In genomic region chr5:124715135-124715534, GRCm38 (mm10) we compare ENCODE assay signal across 12 mouse cellular contexts. TPM values are rescaled to one million over a fixed set of nuclear protein-coding genes. Genes with fewer than 3 reads are reported as not detected.
A peak's percentile ranks its signal among the peaks of the same experiment; 100 is the strongest.
DNase-seq lines count a peak whose midpoint lies in the region; ATAC-seq and TF ChIP-seq lines count a peak whose summit lies in the region.
"Had no signal": no experiment of that assay in that cellular context is flagged by ENCODE, and none has a peak within 500 bp of the region (broad histone marks: within the 10 kb centered on the region; RNA-seq: fewer than 3 reads in every experiment).

No protein-coding gene starts in this region.

- H3K9me3 ChIP-seq in hindbrain, postnatal 0 days (ENCODE audit: low read length), result no peaks in the 10 kb centered on the region
- no peaks in the 10 kb centered on the region for H3K9me3 ChIP-seq in forebrain, embryonic 11.5 days (ENCODE audit: control insufficient read depth, low read length)
- H3K9me3 ChIP-seq: embryonic facial prominence, embryonic 15.5 days; intestine, embryonic 15.5 days; limb, embryonic 12.5 days had no signal

- intact Hi-C loops in heart, postnatal 36 days (cut with DNase I), result no loop called here

- no peak overlapping the region for H3K4me2 ChIP-seq in hindbrain, postnatal 0 days (ENCODE audit: low read depth, low read length)
- H3K4me2 ChIP-seq in forebrain, embryonic 11.5 days (ENCODE audit: low read depth, low read length, severe bottlenecking), result no peak overlapping the region
- H3K4me2 ChIP-seq: embryonic facial prominence, embryonic 15.5 days; intestine, embryonic 15.5 days; limb, embryonic 12.5 days had no signal

- no peaks in the 10 kb centered on the region for H3K27me3 ChIP-seq in hindbrain, postnatal 0 days (ENCODE audit: insufficient read depth, low read length)
- H3K27me3 ChIP-seq in forebrain, embryonic 11.5 days (ENCODE audit: control insufficient read depth, insufficient read depth, low read length), result no peaks in the 10 kb centered on the region
- H3K27me3 ChIP-seq: embryonic facial prominence, embryonic 15.5 days; intestine, embryonic 15.5 days; limb, embryonic 12.5 days had no signal

- H3K9ac ChIP-seq in hindbrain, postnatal 0 days (replicated peaks; ENCODE audit: low read length), result no peak overlapping the region
- no peak overlapping the region for H3K9ac ChIP-seq in forebrain, embryonic 11.5 days (ENCODE audit: low read length)
- H3K9ac ChIP-seq: embryonic facial prominence, embryonic 15.5 days; intestine, embryonic 15.5 days; limb, embryonic 12.5 days had no signal

- no peak for TF ChIP-seq CTCF in hindbrain, postnatal 0 days (IDR thresholded peaks at IDR 0.05; ENCODE audit: low read depth)

- ATAC-seq in hindbrain, postnatal 0 days, result no peak
- no peak for ATAC-seq in forebrain, embryonic 11.5 days (replicated peaks; ENCODE audit: low FRiP score)
- ATAC-seq: intestine, embryonic 15.5 days had no signal

- no peaks in the 10 kb centered on the region for H3K4me1 ChIP-seq in hindbrain, postnatal 0 days (ENCODE audit: insufficient read depth, low read length)
- H3K4me1 ChIP-seq in forebrain, embryonic 11.5 days (replicated peaks; ENCODE audit: control insufficient read depth, insufficient read depth, low read length), result no peaks in the 10 kb centered on the region
- H3K4me1 ChIP-seq: embryonic facial prominence, embryonic 15.5 days; intestine, embryonic 15.5 days; limb, embryonic 12.5 days had no signal

- 90% methylated on average over 8 of the region's 8 CpGs for WGBS in hindbrain, postnatal 0 days
- WGBS in forebrain, embryonic 11.5 days, result 94% methylated on average over 8 of the region's 8 CpGs

- H3K36me3 ChIP-seq in hindbrain, postnatal 0 days (ENCODE audit: insufficient read depth, low read length), result peaks cover 75% of the 10 kb centered on the region
- H3K36me3 ChIP-seq in forebrain, embryonic 11.5 days (ENCODE audit: control insufficient read depth, insufficient read depth, low read length), result peaks cover 7% of the 10 kb centered on the region; the same call in 1 of the 2 replicates

- no peak overlapping the region for H3K4me3 ChIP-seq in hindbrain, postnatal 0 days (ENCODE audit: low read length)
- H3K4me3 ChIP-seq in forebrain, embryonic 11.5 days (ENCODE audit: low read depth, low read length), result no peak overlapping the region
- H3K4me3 ChIP-seq: embryonic facial prominence, embryonic 15.5 days; intestine, embryonic 15.5 days; limb, embryonic 12.5 days had no signal

- DNase-seq in spleen, postnatal 36 days (ENCODE audit: low spot score in 2 of 2), result peak; percentile 8 to 23
- no peak for DNase-seq in spleen, postnatal 10 days (ENCODE audit: low spot score in 2 of 2)
- DNase-seq in heart, postnatal 36 days, result peak; percentile 18 to 28
- peak; percentile 68 to 75 for DNase-seq in kidney, postnatal 4 days
- DNase-seq in hindbrain, postnatal 0 days (ENCODE audit: low spot score), result no peak
- DNase-seq in frontal cortex, adult 2 months (ENCODE audit: extremely low spot score in 1 of 2, low spot score in 1 of 2), result no peak
- DNase-seq in forebrain, embryonic 11.5 days (ENCODE audit: low spot score), result no peak
- DNase-seq: cerebellum, adult 11 months; midbrain, embryonic 14.5 days had no signal

- no peak overlapping the region for H3K27ac ChIP-seq in hindbrain, postnatal 0 days
- no peak overlapping the region for H3K27ac ChIP-seq in forebrain, embryonic 11.5 days (ENCODE audit: low read depth, low read length)
- H3K27ac ChIP-seq: embryonic facial prominence, embryonic 15.5 days; intestine, embryonic 15.5 days; limb, embryonic 12.5 days had no signal

RNA-seq across cellular contexts. Expression of gene Dnah10, which starts 9.8 kb away (rescaled TPM):
- under 1 TPM in 1 of 2 experiments, not detected in 1; 0.06 TPM for total RNA-seq in heart, postnatal 36 days (2021)
- total RNA-seq in hindbrain, postnatal 0 days (2014; rRNA removed), result 0.47 and 3.0 TPM in 2 replicates
- 0.11 and 0.31 TPM in 2 replicates for polyA plus RNA-seq in hindbrain, postnatal 0 days (2015; fragmentation: Nextera tagmentation; extraction: Ambion mirVana)
- 0.26 and 0.38 TPM in 2 replicates for polyA plus RNA-seq in frontal cortex, adult 2 months (2012; rRNA removed)
- 0.07 and 0.12 TPM in 2 replicates for polyA plus RNA-seq in forebrain, embryonic 11.5 days (2014; fragmentation: Nextera tagmentation; extraction: Ambion mirVana)

Comparison
In these comparisons a context has a peak if more than half of its experiments do, and no peak if none do; other contexts are left out.
1. DNase-seq: peak in spleen, postnatal 36 days (2 of 2), heart, postnatal 36 days (2 of 2) and kidney, postnatal 4 days (2 of 2); none in spleen, postnatal 10 days (0 of 2), hindbrain, postnatal 0 days (single experiment), frontal cortex, adult 2 months (0 of 2) and forebrain, embryonic 11.5 days (single experiment).